Mouse (Mus musculus) bone marrow macrophage, adult 2 months (primary cell): ENCODE results near the gene Hnrnpk.

Experiments
- CTCF ChIP-seq: IDR thresholded peaks from 2 replicates; pipeline ENCODE4 v1.5.1; 2012; ENCODE audit warnings: low read depth, mild to moderate bottlenecking, low read length, moderate library complexity
- POLR2A ChIP-seq: IDR thresholded peaks from 2 replicates; pipeline ENCODE4 v1.6.1; 2012; ENCODE audit warnings: mild to moderate bottlenecking, low read depth, low read length, borderline replicate concordance

- TF ChIP-seq CTCF = no peak
- TF ChIP-seq POLR2A = no peak
These were observed 30.0 kb downstream of the Hnrnpk start for GRCm38 (mm10) chr13:58373153-58373470.
